Mouse (Mus musculus): Measurements from ENCODE around the gene Cep83.

GRCm38 (mm10) chr10:94710320-94710695 lies 21.9 kb downstream of the Cep83 start:
- TF ChIP-seq CTCF (IDR thresholded peaks at IDR 0.05; ENCODE audit: borderline replicate concordance, insufficient read depth, low read length) (no peak), POLR2A (IDR thresholded peaks at IDR 0.05; ENCODE audit: low read depth, low read length) (no peak)
